Mouse (Mus musculus) left cerebral cortex, postnatal 14 days (tissue): ENCODE measurements at regions not wholly inside any gene's neighbourhood (a gene's known extent, or its start where the extent isn't known, plus 50 kb on each side); places are given as distances from the start of the nearest gene placed in this dataset.

Experiments
- DNase-seq, 2 experiments: peaks; one replicate each; pipeline ENCODE4 v3.0.0; 2021 to 2022; ENCODE audit warnings: low spot score in 2 of 2, mixed read lengths in 1 of 2
- intact Hi-C: fragments of 180-260 bp; cut with DNase I; formaldehyde crosslinking; loops from one replicate; pipeline ENCODE4 v1.15.1; 2025

GRCm38 (mm10) chrX:76680890-76681289 is 78.2 kb upstream of the Cldn34d start:
- intact Hi-C loops: loop anchor here (5.0 to 10.0 kb wide), 2 partner anchors 954 to 1041 kb away; no protein-coding TSS in a partner anchor
- peak; percentile 46 to 49 for DNase-seq
